Mouse (Mus musculus) forebrain, embryonic 12.5 days (tissue): ENCODE measurements at regions not wholly inside any gene's neighbourhood (a gene's known extent, or its start where the extent isn't known, plus 50 kb on each side); places are given as distances from the start of the nearest gene placed in this dataset.

Experiments used
- ATAC-seq: fragments of 200-750 bp; cut with Nextera tagmentation; 2 replicates; pipeline ENCODE4 v1.8.0; 2017; ENCODE audit warnings: moderate TSS enrichment; ENCODE audit not compliant: low FRiP score
- H3K27ac ChIP-seq: fragments of 300-500 bp; sonication (generic); 2 replicates; pipeline ENCODE4 v1.5.1; 2016; ENCODE audit warnings: mild to moderate bottlenecking
- H3K27me3 ChIP-seq: fragments of 300-500 bp; sonication (generic); 2 replicates; pipeline ENCODE4 v1.6.1; 2016; ENCODE audit warnings: mild to moderate bottlenecking
- H3K36me3 ChIP-seq: fragments of 300-500 bp; sonication (generic); replicated peaks from 2 replicates; pipeline ENCODE4 v1.6.1; 2016; ENCODE audit warnings: mild to moderate bottlenecking
- H3K4me1 ChIP-seq: fragments of 300-500 bp; sonication (generic); 2 replicates; pipeline ENCODE4 v1.6.1; 2016
- H3K4me2 ChIP-seq: fragments of 300-500 bp; sonication (generic); 2 replicates; pipeline ENCODE4 v1.6.1; 2016; ENCODE audit warnings: mild to moderate bottlenecking, moderate library complexity
- H3K4me3 ChIP-seq: fragments of 300-500 bp; sonication (generic); replicated peaks from 2 replicates; pipeline ENCODE4 v1.5.1; 2016; ENCODE audit warnings: mild to moderate bottlenecking
- H3K9ac ChIP-seq: fragments of 300-500 bp; sonication (generic); 2 replicates; pipeline ENCODE4 v1.6.1; 2016; ENCODE audit warnings: mild to moderate bottlenecking
- H3K9me3 ChIP-seq: fragments of 300-500 bp; sonication (generic); 2 replicates; pipeline ENCODE4 v1.6.1; 2016
- WGBS: fragments of 180-500 bp; shearing (Covaris S2); methylation state at CpG from one replicate; pipeline ENCODE4 v1.1.7; 2016; 5-methylcytosine and 5-hydroxymethylcytosine counted together

- no peak overlapping the region for H3K4me3 ChIP-seq
- H3K27me3 ChIP-seq, result peaks cover 10% of the 10 kb centered on the region; the same call in 1 of the 2 replicates
- H3K9me3 ChIP-seq, result no peaks in the 10 kb centered on the region
- H3K4me2 ChIP-seq, result no peak overlapping the region
- H3K27ac ChIP-seq, result no peak overlapping the region
- H3K9ac ChIP-seq, result no peak overlapping the region
- 70% methylated on average over 5 of the region's 5 CpGs for WGBS
- no peak for ATAC-seq
- H3K36me3 ChIP-seq, result no peaks in the 10 kb centered on the region
- H3K4me1 ChIP-seq, result no peaks in the 10 kb centered on the region
Measured at GRCm38 (mm10) chr4:125826416-125826815, 197.9 kb upstream of the Csf3r start.

GRCm38 (mm10) chr4:125835250-125835649 is 189.1 kb upstream of the Csf3r start:
- Histone ChIP-seq H3K36me3 (no peaks in the 10 kb centered on the region), H3K4me1 (0 out of 2 replicates have a peak, but pooled peaks cover 6% of the 10 kb centered on the region), H3K27ac (no peak overlapping the region), H3K9me3 (no peaks in the 10 kb centered on the region), H3K9ac (no peak overlapping the region), H3K27me3 (peaks cover 17% of the 10 kb centered on the region), H3K4me2 (peak overlapping the region; percentile 15; the same call in 1 of the 2 replicates), H3K4me3 (no peak overlapping the region)
- under 1% methylated on average over 8 of the region's 8 CpGs for WGBS
- ATAC-seq, result no peak

GRCm38 (mm10) chr4:125847568-125847967 is 176.8 kb upstream of the Csf3r start:
- Histone ChIP-seq H3K4me1 (peaks cover 19% of the 10 kb centered on the region; the same call in 1 of the 2 replicates), H3K9ac (no peak overlapping the region), H3K36me3 (no peaks in the 10 kb centered on the region), H3K4me3 (no peak overlapping the region), H3K27ac (no peak overlapping the region), H3K27me3 (0 out of 2 replicates have a peak, but pooled peaks cover 14% of the 10 kb centered on the region), H3K4me2 (no peak overlapping the region), H3K9me3 (no peaks in the 10 kb centered on the region)
- 91% methylated on average over 3 of the region's 3 CpGs for whole genome bisulfite sequencing
- ATAC-seq, result no peak

- Histone ChIP-seq H3K9me3 (no peaks in the 10 kb centered on the region), H3K36me3 (no peaks in the 10 kb centered on the region), H3K27ac (no peak overlapping the region), H3K4me2 (no peak overlapping the region), H3K4me3 (no peak overlapping the region), H3K4me1 (peaks cover 15% of the 10 kb centered on the region; the same call in 1 of the 2 replicates), H3K9ac (no peak overlapping the region), H3K27me3 (0 out of 2 replicates have a peak, but pooled peaks cover 14% of the 10 kb centered on the region)
- WGBS, result 4% methylated on average over 4 of the region's 4 CpGs
- ATAC-seq, result no peak
Measured at GRCm38 (mm10) chr4:125850300-125850699, 174.1 kb upstream of the Csf3r start.

- 76% methylated on average over 4 of the region's 4 CpGs for WGBS
- H3K27me3 ChIP-seq, result 0 out of 2 replicates have a peak, but pooled peaks cover 14% of the 10 kb centered on the region
- H3K4me3 ChIP-seq, result no peak overlapping the region
- H3K9ac ChIP-seq, result no peak overlapping the region
- no peaks in the 10 kb centered on the region for H3K9me3 ChIP-seq
- H3K27ac ChIP-seq, result no peak overlapping the region
- H3K36me3 ChIP-seq, result no peaks in the 10 kb centered on the region
- no peak for ATAC-seq
- H3K4me1 ChIP-seq, result peaks cover 26% of the 10 kb centered on the region
- H3K4me2 ChIP-seq, result no peak overlapping the region
Measured at GRCm38 (mm10) chr4:125852545-125852944, 171.8 kb upstream of the Csf3r start.

- H3K27me3 ChIP-seq, result no peaks in the 10 kb centered on the region
- 0 out of 2 replicates have a peak, but pooled peaks have one; percentile 33 for ATAC-seq
- no peak overlapping the region for H3K27ac ChIP-seq
- H3K4me3 ChIP-seq, result no peak overlapping the region
- no peaks in the 10 kb centered on the region for H3K36me3 ChIP-seq
- H3K4me1 ChIP-seq, result peaks cover 30% of the 10 kb centered on the region
- WGBS, result 64% methylated on average over 11 of the region's 11 CpGs
- H3K9ac ChIP-seq, result no peak overlapping the region
- H3K4me2 ChIP-seq, result no peak overlapping the region
- no peaks in the 10 kb centered on the region for H3K9me3 ChIP-seq
Measured at GRCm38 (mm10) chr4:125855983-125856591, 168.3 kb upstream of the Csf3r start.

GRCm38 (mm10) chr4:125856781-125857180 is 167.6 kb upstream of the Csf3r start:
- 57% methylated on average over 5 of the region's 5 CpGs for WGBS
- ATAC-seq, result no peak
- H3K9me3 ChIP-seq, result no peaks in the 10 kb centered on the region
- no peak overlapping the region for H3K9ac ChIP-seq
- H3K27ac ChIP-seq, result no peak overlapping the region; the same call in 1 of the 2 replicates
- H3K36me3 ChIP-seq, result no peaks in the 10 kb centered on the region
- H3K4me1 ChIP-seq, result peaks cover 30% of the 10 kb centered on the region
- H3K27me3 ChIP-seq, result no peaks in the 10 kb centered on the region
- H3K4me3 ChIP-seq, result no peak overlapping the region
- no peak overlapping the region for H3K4me2 ChIP-seq

GRCm38 (mm10) chr4:125865057-125865456 is 159.3 kb upstream of the Csf3r start:
- Histone ChIP-seq H3K4me3 (no peak overlapping the region), H3K27me3 (no peaks in the 10 kb centered on the region), H3K36me3 (no peaks in the 10 kb centered on the region), H3K4me2 (no peak overlapping the region), H3K27ac (no peak overlapping the region), H3K9me3 (no peaks in the 10 kb centered on the region), H3K9ac (no peak overlapping the region), H3K4me1 (peaks cover 3% of the 10 kb centered on the region)
- WGBS, result 60% methylated on average over 8 of the region's 8 CpGs
- ATAC-seq, result no peak

- Histone ChIP-seq H3K9me3 (no peaks in the 10 kb centered on the region), H3K4me1 (no peaks in the 10 kb centered on the region), H3K9ac (no peak overlapping the region), H3K4me3 (no peak overlapping the region), H3K36me3 (no peaks in the 10 kb centered on the region), H3K27me3 (no peaks in the 10 kb centered on the region), H3K4me2 (no peak overlapping the region), H3K27ac (no peak overlapping the region)
- 79% methylated on average over 9 of the region's 9 CpGs for WGBS
- ATAC-seq, result no peak
Measured at GRCm38 (mm10) chr4:125865728-125866127, 158.6 kb upstream of the Csf3r start.

- no peak overlapping the region for H3K4me3 ChIP-seq
- no peaks in the 10 kb centered on the region for H3K9me3 ChIP-seq
- H3K27me3 ChIP-seq, result no peaks in the 10 kb centered on the region
- no peak overlapping the region for H3K27ac ChIP-seq
- 78% methylated on average over 13 of the region's 13 CpGs for WGBS
- no peak for ATAC-seq
- H3K4me2 ChIP-seq, result no peak overlapping the region
- H3K36me3 ChIP-seq, result no peaks in the 10 kb centered on the region
- H3K4me1 ChIP-seq, result no peaks in the 10 kb centered on the region
- no peak overlapping the region for H3K9ac ChIP-seq
Measured at GRCm38 (mm10) chr4:125871211-125871610, 153.1 kb upstream of the Csf3r start.

GRCm38 (mm10) chr4:125880028-125880427 is 144.3 kb upstream of the Csf3r start:
- H3K27ac ChIP-seq, result no peak overlapping the region
- no peaks in the 10 kb centered on the region for H3K9me3 ChIP-seq
- H3K4me3 ChIP-seq, result no peak overlapping the region
- H3K36me3 ChIP-seq, result no peaks in the 10 kb centered on the region
- no peak overlapping the region for H3K4me2 ChIP-seq
- peaks cover 19% of the 10 kb centered on the region for H3K4me1 ChIP-seq
- H3K9ac ChIP-seq, result no peak overlapping the region
- 0 out of 2 replicates have a peak, but pooled peaks cover 3% of the 10 kb centered on the region for H3K27me3 ChIP-seq
- no peak for ATAC-seq
- 50% methylated on average over 6 of the region's 6 CpGs for WGBS

- peaks cover 19% of the 10 kb centered on the region for H3K4me1 ChIP-seq
- H3K9ac ChIP-seq, result no peak overlapping the region
- H3K27ac ChIP-seq, result no peak overlapping the region
- H3K36me3 ChIP-seq, result no peaks in the 10 kb centered on the region
- H3K9me3 ChIP-seq, result no peaks in the 10 kb centered on the region
- 0 out of 2 replicates have a peak, but pooled peaks cover 3% of the 10 kb centered on the region for H3K27me3 ChIP-seq
- H3K4me2 ChIP-seq, result no peak overlapping the region
- 40% methylated on average over 3 of the region's 3 CpGs for WGBS
- ATAC-seq, result no peak
- no peak overlapping the region for H3K4me3 ChIP-seq
Measured at GRCm38 (mm10) chr4:125882531-125882930, 141.8 kb upstream of the Csf3r start.

GRCm38 (mm10) chr4:125890510-125890909 is 133.8 kb upstream of the Csf3r start:
- H3K4me3 ChIP-seq, result no peak overlapping the region
- no peaks in the 10 kb centered on the region for H3K9me3 ChIP-seq
- no peak overlapping the region for H3K4me2 ChIP-seq
- no peaks in the 10 kb centered on the region; the same call in 1 of the 2 replicates for H3K27me3 ChIP-seq
- WGBS, result 55% methylated on average over 4 of the region's 4 CpGs
- no peak for ATAC-seq
- peaks cover 6% of the 10 kb centered on the region; the same call in 1 of the 2 replicates for H3K4me1 ChIP-seq
- H3K9ac ChIP-seq, result no peak overlapping the region
- no peak overlapping the region for H3K27ac ChIP-seq
- no peaks in the 10 kb centered on the region for H3K36me3 ChIP-seq
